In the genomic region with DNA sequence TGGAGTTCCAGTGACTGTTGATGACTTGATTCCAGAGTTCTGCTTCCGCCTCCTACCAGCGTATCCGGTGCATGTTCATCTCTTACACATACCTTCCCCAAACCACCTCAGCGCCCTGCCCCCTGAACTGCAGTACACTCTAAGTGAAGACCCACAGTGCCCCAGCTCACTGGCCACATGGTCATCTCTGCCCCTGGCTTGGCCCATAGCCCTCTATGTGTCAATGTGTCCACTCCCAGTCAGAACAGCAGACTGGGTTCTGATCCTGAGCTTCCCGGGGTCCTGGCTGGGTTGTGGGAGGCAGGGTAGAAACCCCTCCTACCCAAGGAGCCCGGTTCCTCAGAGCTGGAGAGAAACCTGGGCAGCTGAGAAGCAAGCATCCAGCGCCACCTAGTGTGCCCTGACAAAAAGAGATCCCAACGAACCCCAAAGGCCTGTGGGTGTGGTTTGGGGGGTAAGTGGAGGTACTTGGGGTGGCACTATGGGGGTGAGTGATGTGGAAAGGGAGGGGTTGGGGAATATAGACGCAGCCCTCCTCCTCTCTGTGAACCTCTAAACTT, we compare ENCODE assay signal across 10 mouse cellular contexts. TPM values are rescaled to one million over a fixed set of nuclear protein-coding genes. Genes with fewer than 3 reads are reported as not detected.
A peak's percentile ranks its signal among the peaks of the same experiment; 100 is the strongest.
DNase-seq lines count a peak whose midpoint lies in the region; ATAC-seq lines count a peak whose summit lies in the region.
"Had no signal": no experiment of that assay in that cellular context is flagged by ENCODE, and none has a peak within 500 bp of the region (broad histone marks: within the 10 kb centered on the region; RNA-seq: fewer than 3 reads in every experiment).

No protein-coding gene starts in this region.

- H3K36me3 ChIP-seq in hindbrain, embryonic 10.5 days, result no peaks in the 10 kb centered on the region
- no peaks in the 10 kb centered on the region for H3K36me3 ChIP-seq in hindbrain, embryonic 13.5 days
- H3K36me3 ChIP-seq in embryonic facial prominence, embryonic 11.5 days (replicated peaks; ENCODE audit: control insufficient read depth, insufficient read depth, low read depth, low read length), result no peaks in the 10 kb centered on the region
- H3K36me3 ChIP-seq: embryonic facial prominence, embryonic 12.5 days; limb, embryonic 15.5 days had no signal

- H3K4me2 ChIP-seq in hindbrain, embryonic 13.5 days, result no peak overlapping the region
- H3K4me2 ChIP-seq in embryonic facial prominence, embryonic 11.5 days (ENCODE audit: low read depth, low read length), result no peak overlapping the region
- H3K4me2 ChIP-seq: embryonic facial prominence, embryonic 12.5 days; limb, embryonic 15.5 days had no signal

- H3K4me1 ChIP-seq in hindbrain, embryonic 10.5 days (replicated peaks), result peaks cover 55% of the 10 kb centered on the region
- H3K4me1 ChIP-seq in hindbrain, embryonic 13.5 days (replicated peaks), result peaks cover 32% of the 10 kb centered on the region
- H3K4me1 ChIP-seq in embryonic facial prominence, embryonic 11.5 days (ENCODE audit: control insufficient read depth, insufficient read depth, low read length), result no peaks in the 10 kb centered on the region; the same call in 1 of the 2 replicates

- 23% methylated on average over 9 of the region's 9 CpGs for WGBS in hindbrain, embryonic 10.5 days
- 19% methylated on average over 9 of the region's 9 CpGs for WGBS in hindbrain, embryonic 13.5 days
- 19% methylated on average over 9 of the region's 9 CpGs for WGBS in embryonic facial prominence, embryonic 11.5 days

- peak; percentile 52 for DNase-seq in hindbrain, embryonic 10.5 days (ENCODE audit: low spot score)
- DNase-seq in 416B (ENCODE audit: low read depth) (peak; percentile 61), MN1 (ENCODE audit: low spot score) (peak; percentile 22)
- peak; percentile 67 for DNase-seq in embryonic facial prominence, embryonic 11.5 days (ENCODE audit: low spot score)
- peak; percentile 75 for DNase-seq in kidney, postnatal 14 days
- no peak for DNase-seq in c-Kit-positive CD71-positive TER-119-positive erythroid progenitor cells, embryonic 14.5 days (ENCODE audit: low spot score)

- ATAC-seq in hindbrain, embryonic 13.5 days (ENCODE audit: low FRiP score), result no peak
- ATAC-seq in embryonic facial prominence, embryonic 11.5 days (replicated peaks; ENCODE audit: insufficient number of reproducible peaks, low FRiP score, low TSS enrichment, low read depth), result no peak
- ATAC-seq in megakaryocyte, adult 5-6 weeks (ENCODE audit: poor library complexity, severe bottlenecking), result peak; percentile 52

- H3K4me3 ChIP-seq in hindbrain, embryonic 10.5 days, result no peak overlapping the region
- no peak overlapping the region for H3K4me3 ChIP-seq in hindbrain, embryonic 13.5 days
- no peak overlapping the region for H3K4me3 ChIP-seq in embryonic facial prominence, embryonic 11.5 days (ENCODE audit: low read depth, low read length)
- H3K4me3 ChIP-seq: embryonic facial prominence, embryonic 12.5 days; limb, embryonic 15.5 days had no signal

- H3K27me3 ChIP-seq in hindbrain, embryonic 10.5 days (ENCODE audit: insufficient read depth, poor library complexity, severe bottlenecking), result peaks cover 91% of the 10 kb centered on the region
- H3K27me3 ChIP-seq in hindbrain, embryonic 13.5 days, result peaks cover 86% of the 10 kb centered on the region
- peaks cover 32% of the 10 kb centered on the region for H3K27me3 ChIP-seq in embryonic facial prominence, embryonic 11.5 days (ENCODE audit: control insufficient read depth, insufficient read depth, low read length)

- H3K9me3 ChIP-seq in hindbrain, embryonic 10.5 days, result no peaks in the 10 kb centered on the region
- H3K9me3 ChIP-seq in hindbrain, embryonic 13.5 days, result no peaks in the 10 kb centered on the region
- no peaks in the 10 kb centered on the region for H3K9me3 ChIP-seq in embryonic facial prominence, embryonic 11.5 days (replicated peaks; ENCODE audit: control insufficient read depth, low read length)
- H3K9me3 ChIP-seq: embryonic facial prominence, embryonic 12.5 days; limb, embryonic 15.5 days had no signal

- H3K27ac ChIP-seq in hindbrain, embryonic 10.5 days, result no peak overlapping the region; the same call in 1 of the 2 replicates
- no peak overlapping the region for H3K27ac ChIP-seq in hindbrain, embryonic 13.5 days
- H3K27ac ChIP-seq in embryonic facial prominence, embryonic 11.5 days (replicated peaks; ENCODE audit: low read depth, low read length), result no peak overlapping the region
- H3K27ac ChIP-seq: embryonic facial prominence, embryonic 12.5 days; limb, embryonic 15.5 days had no signal

- H3K9ac ChIP-seq in hindbrain, embryonic 13.5 days, result no peak overlapping the region
- no peak overlapping the region; the same call in 1 of the 2 replicates for H3K9ac ChIP-seq in embryonic facial prominence, embryonic 11.5 days (replicated peaks; ENCODE audit: low read length)
- H3K9ac ChIP-seq: embryonic facial prominence, embryonic 12.5 days; limb, embryonic 15.5 days had no signal

RNA-seq across cellular contexts. Expression of a gene that starts 3.1 kb away (rescaled TPM):
- polyA plus RNA-seq in hindbrain, embryonic 10.5 days (2016; fragmentation: Nextera tagmentation; extraction: Ambion mirVana), result 0.65 and 1.2 TPM in 2 replicates
- 3.2 and 4.2 TPM in 2 replicates for polyA plus RNA-seq in hindbrain, embryonic 13.5 days (2015; fragmentation: Nextera tagmentation; extraction: Ambion mirVana)
- polyA plus RNA-seq in embryonic facial prominence, embryonic 11.5 days (2014; fragmentation: Nextera tagmentation; extraction: Ambion mirVana), result 0.18 and 0.24 TPM in 2 replicates
- total RNA-seq in megakaryocyte, adult 5-6 weeks (2015), result not detected in 2 replicates
- not detected in 2 replicates for total RNA-seq in megakaryocyte, adult 5-6 weeks (2017)

RNA-seq across cellular contexts. Expression of a gene that starts 5.7 kb away (rescaled TPM):
- 0.17 and 0.29 TPM in 2 replicates for polyA plus RNA-seq in hindbrain, embryonic 10.5 days (2016; fragmentation: Nextera tagmentation; extraction: Ambion mirVana)
- 0.21 and 0.35 TPM in 2 replicates for polyA plus RNA-seq in hindbrain, embryonic 13.5 days (2015; fragmentation: Nextera tagmentation; extraction: Ambion mirVana)
- polyA plus RNA-seq in embryonic facial prominence, embryonic 11.5 days (2014; fragmentation: Nextera tagmentation; extraction: Ambion mirVana), result 0.29 and 0.46 TPM in 2 replicates
- total RNA-seq in megakaryocyte, adult 5-6 weeks (2015), result not detected in 2 replicates
- not detected in 2 replicates for total RNA-seq in megakaryocyte, adult 5-6 weeks (2017)

RNA-seq across cellular contexts. Expression of a gene that starts 11.0 kb away (rescaled TPM):
- 9.3 and 9.8 TPM in 2 replicates for polyA plus RNA-seq in hindbrain, embryonic 10.5 days (2016; fragmentation: Nextera tagmentation; extraction: Ambion mirVana)
- 9.4 and 10.4 TPM in 2 replicates for polyA plus RNA-seq in hindbrain, embryonic 13.5 days (2015; fragmentation: Nextera tagmentation; extraction: Ambion mirVana)
- polyA plus RNA-seq in embryonic facial prominence, embryonic 11.5 days (2014; fragmentation: Nextera tagmentation; extraction: Ambion mirVana), result 6.0 and 6.5 TPM in 2 replicates
- 2.1 and 3.3 TPM in 2 replicates for total RNA-seq in megakaryocyte, adult 5-6 weeks (2015)
- total RNA-seq in megakaryocyte, adult 5-6 weeks (2017), result 2.2 and 2.7 TPM in 2 replicates

RNA-seq across cellular contexts. Expression of a gene that starts 23.0 kb away (rescaled TPM):
- 23.3 TPM in 2 replicates for polyA plus RNA-seq in hindbrain, embryonic 10.5 days (2016; fragmentation: Nextera tagmentation; extraction: Ambion mirVana)
- polyA plus RNA-seq in hindbrain, embryonic 13.5 days (2015; fragmentation: Nextera tagmentation; extraction: Ambion mirVana), result 8.4 and 9.9 TPM in 2 replicates
- 26.5 and 30.8 TPM in 2 replicates for polyA plus RNA-seq in embryonic facial prominence, embryonic 11.5 days (2014; fragmentation: Nextera tagmentation; extraction: Ambion mirVana)
- total RNA-seq in megakaryocyte, adult 5-6 weeks (2015), result not detected in 2 replicates
- total RNA-seq in megakaryocyte, adult 5-6 weeks (2017), result 0.28 TPM in 1 of 2 replicates, not detected in the other

RNA-seq across cellular contexts. Expression of a gene that starts 31.1 kb away (rescaled TPM):
- 55.5 and 57.8 TPM in 2 replicates for polyA plus RNA-seq in hindbrain, embryonic 10.5 days (2016; fragmentation: Nextera tagmentation; extraction: Ambion mirVana)
- polyA plus RNA-seq in hindbrain, embryonic 13.5 days (2015; fragmentation: Nextera tagmentation; extraction: Ambion mirVana), result 44.4 and 44.7 TPM in 2 replicates
- polyA plus RNA-seq in embryonic facial prominence, embryonic 11.5 days (2014; fragmentation: Nextera tagmentation; extraction: Ambion mirVana), result 31.1 and 33.8 TPM in 2 replicates
- total RNA-seq in megakaryocyte, adult 5-6 weeks (2015), result 24.0 and 28.5 TPM in 2 replicates
- total RNA-seq in megakaryocyte, adult 5-6 weeks (2017), result 36.0 and 39.9 TPM in 2 replicates
